Mouse (Mus musculus): Measurements from ENCODE around the gene Rbpj. TPM values are rescaled to one million over a fixed set of nuclear protein-coding genes. Genes with fewer than 3 reads are reported as not detected.

Rbpj gene
- polyA plus RNA-seq, 1 experiment from 2014 or later, result 7.1 TPM

DNA sequence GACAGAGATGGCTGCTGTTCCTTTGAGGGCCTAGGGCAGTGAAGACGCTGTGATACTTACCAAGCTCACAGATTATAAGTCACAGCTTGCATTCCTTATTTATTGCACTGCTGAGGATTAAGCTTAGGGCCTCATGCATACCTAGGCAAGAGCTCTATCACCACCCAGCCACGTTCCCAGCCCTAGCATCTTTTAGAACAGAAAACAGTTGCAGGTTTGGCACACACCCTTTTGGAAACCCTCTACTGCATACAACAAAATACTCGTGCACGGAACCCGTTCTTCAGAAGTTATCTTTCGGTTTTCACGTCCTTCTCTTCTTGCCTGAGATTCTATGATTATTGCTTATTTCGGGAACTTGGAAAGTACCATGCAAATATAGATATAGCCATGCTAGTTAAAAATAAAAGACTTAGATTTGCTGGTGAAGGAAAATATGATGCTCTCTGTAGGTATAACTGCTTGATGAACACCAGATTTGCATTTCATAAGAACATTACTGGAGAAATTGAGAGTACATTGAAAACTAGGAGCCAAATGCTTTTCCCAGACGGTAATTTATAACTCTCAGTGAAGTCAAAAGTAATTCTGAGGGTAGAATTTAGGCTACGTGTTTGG, 111.4 kb downstream of the Rbpj start:
- no peak for ATAC-seq (ENCODE audit: insufficient read depth)
- no peaks in the 10 kb centered on the region for H3K36me3 ChIP-seq (replicated peaks)
- no peaks in the 10 kb centered on the region for H3K4me1 ChIP-seq (replicated peaks)
- WGBS (ENCODE audit: insufficient replicate concordance), result 58% methylated on average over 10 of the region's 10 CpGs
- no peaks in the 10 kb centered on the region for H3K9me3 ChIP-seq (replicated peaks)
- H3K4me3 ChIP-seq (replicated peaks), result no peak overlapping the region
- H3K9ac ChIP-seq, result no peak overlapping the region
- H3K27ac ChIP-seq (replicated peaks), result no peak overlapping the region
- no peak overlapping the region for H3K4me2 ChIP-seq
- H3K27me3 ChIP-seq, result no peaks in the 10 kb centered on the region

GRCm38 (mm10) chr5:53584069-53584767, 118.3 kb downstream of the Rbpj start:
- Histone ChIP-seq H3K9ac (no peak overlapping the region), H3K4me2 (no peak overlapping the region), H3K4me3 (replicated peaks) (no peak overlapping the region), H3K27me3 (no peaks in the 10 kb centered on the region; the same call in 1 of the 2 replicates), H3K9me3 (replicated peaks) (no peaks in the 10 kb centered on the region), H3K4me1 (replicated peaks) (peaks cover 10% of the 10 kb centered on the region), H3K36me3 (replicated peaks) (no peaks in the 10 kb centered on the region), H3K27ac (replicated peaks) (no peak overlapping the region)
- 74% methylated on average over 9 of the region's 9 CpGs for WGBS (ENCODE audit: insufficient replicate concordance)
- ATAC-seq (ENCODE audit: insufficient read depth), result no peak

GRCm38 (mm10) chr5:53588421-53589171, 122.6 kb downstream of the Rbpj start:
- peak overlapping the region; percentile 75 for H3K4me3 ChIP-seq (replicated peaks)
- peaks cover 32% of the 10 kb centered on the region for H3K4me1 ChIP-seq (replicated peaks)
- H3K9me3 ChIP-seq (replicated peaks), result no peaks in the 10 kb centered on the region
- H3K4me2 ChIP-seq, result peak overlapping the region; percentile 97
- H3K27ac ChIP-seq (replicated peaks), result peak overlapping the region; percentile 92
- ATAC-seq (ENCODE audit: insufficient read depth), result no peak; the same call in 1 of the 2 replicates
- no peaks in the 10 kb centered on the region; the same call in 1 of the 2 replicates for H3K27me3 ChIP-seq
- H3K9ac ChIP-seq, result peak overlapping the region; percentile 59
- WGBS (ENCODE audit: insufficient replicate concordance), result 1% methylated on average over 33 of the region's 34 CpGs
- H3K36me3 ChIP-seq (replicated peaks), result no peaks in the 10 kb centered on the region

- under 1% methylated on average over 72 of the region's 72 CpGs for WGBS (ENCODE audit: insufficient replicate concordance)
- Histone ChIP-seq H3K9me3 (replicated peaks) (no peaks in the 10 kb centered on the region), H3K9ac (peak overlapping the region; percentile 72), H3K27me3 (no peaks in the 10 kb centered on the region; the same call in 1 of the 2 replicates), H3K27ac (replicated peaks) (peak overlapping the region; percentile 92), H3K4me2 (peak overlapping the region; percentile 97), H3K36me3 (replicated peaks) (no peaks in the 10 kb centered on the region), H3K4me1 (replicated peaks) (peaks cover 36% of the 10 kb centered on the region), H3K4me3 (replicated peaks) (peak overlapping the region; percentile 75)
- ATAC-seq (ENCODE audit: insufficient read depth), result peak; percentile 74
Observed at GRCm38 (mm10) chr5:53589172-53589960, 123.4 kb downstream of the Rbpj start.

- Histone ChIP-seq H3K36me3 (replicated peaks) (no peaks in the 10 kb centered on the region), H3K4me2 (peak overlapping the region; percentile 97), H3K27me3 (no peaks in the 10 kb centered on the region; the same call in 1 of the 2 replicates), H3K27ac (replicated peaks) (peak overlapping the region; percentile 92), H3K4me1 (replicated peaks) (peaks cover 36% of the 10 kb centered on the region), H3K4me3 (replicated peaks) (peak overlapping the region; percentile 75), H3K9ac (peak overlapping the region; percentile 72), H3K9me3 (replicated peaks) (no peaks in the 10 kb centered on the region)
- WGBS (ENCODE audit: insufficient replicate concordance), result under 1% methylated on average over 59 of the region's 59 CpGs
- peak; percentile 77 for ATAC-seq (ENCODE audit: insufficient read depth)
Observed at GRCm38 (mm10) chr5:53590179-53590765, 124.3 kb downstream of the Rbpj start.

DNA sequence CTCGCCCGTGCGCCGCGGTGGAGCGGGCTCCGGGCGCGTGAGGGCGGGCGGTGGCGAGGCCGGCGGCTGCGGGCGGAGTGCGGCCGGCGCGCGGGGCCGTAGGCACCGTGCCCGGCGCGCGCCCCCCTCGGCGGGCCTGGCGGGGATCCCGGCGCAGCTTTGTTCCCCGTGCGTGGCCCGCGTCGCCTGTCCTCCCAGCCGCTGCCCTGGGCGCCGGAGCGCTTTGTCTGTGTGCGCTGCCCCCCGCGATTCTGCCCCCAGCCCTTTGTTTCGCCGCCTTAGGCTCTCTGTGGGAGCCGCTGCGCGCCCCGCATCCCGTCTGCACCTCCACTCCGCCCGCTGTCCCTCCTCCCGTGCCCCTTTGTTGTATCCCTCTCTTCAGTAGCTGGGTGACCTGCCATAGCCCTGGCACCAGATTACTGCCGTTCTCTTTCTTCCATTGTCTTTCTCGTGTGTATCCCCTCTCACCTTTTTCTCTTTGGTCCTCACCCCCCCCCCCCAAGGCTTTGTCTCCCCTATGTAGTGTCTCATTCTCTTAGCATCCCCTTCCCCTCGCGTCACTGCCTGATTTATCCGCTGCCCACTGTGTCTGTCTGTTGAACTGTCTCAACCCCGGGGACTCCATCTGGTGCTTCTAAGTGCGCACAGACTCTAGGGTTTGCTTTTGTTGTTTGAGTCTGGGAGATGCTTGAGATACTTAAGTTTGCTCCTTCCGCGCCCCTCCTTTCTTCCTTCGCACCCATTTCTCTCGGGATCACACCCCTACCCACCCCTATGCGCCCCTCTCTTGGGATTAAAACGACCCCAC, 125.1 kb downstream of the Rbpj start:
- WGBS (ENCODE audit: insufficient replicate concordance), result under 1% methylated on average over 26 of the region's 67 CpGs
- Histone ChIP-seq H3K4me1 (replicated peaks) (peaks cover 36% of the 10 kb centered on the region), H3K36me3 (replicated peaks) (no peaks in the 10 kb centered on the region), H3K9ac (peak overlapping the region; percentile 72), H3K27me3 (no peaks in the 10 kb centered on the region; the same call in 1 of the 2 replicates), H3K27ac (replicated peaks) (peak overlapping the region; percentile 92), H3K4me3 (replicated peaks) (peak overlapping the region; percentile 75), H3K9me3 (replicated peaks) (no peaks in the 10 kb centered on the region), H3K4me2 (peak overlapping the region; percentile 97)
- ATAC-seq (ENCODE audit: insufficient read depth), result peak; percentile 7; the same call in 1 of the 2 replicates

- H3K36me3 ChIP-seq (replicated peaks), result no peaks in the 10 kb centered on the region
- peak overlapping the region; percentile 72; the same call in 1 of the 2 replicates for H3K9ac ChIP-seq
- WGBS (ENCODE audit: insufficient replicate concordance), result 5% methylated on average over 8 of the region's 8 CpGs
- H3K27me3 ChIP-seq, result no peaks in the 10 kb centered on the region; the same call in 1 of the 2 replicates
- no peaks in the 10 kb centered on the region for H3K9me3 ChIP-seq (replicated peaks)
- peak overlapping the region; percentile 75 for H3K4me3 ChIP-seq (replicated peaks)
- H3K27ac ChIP-seq (replicated peaks), result no peak overlapping the region
- ATAC-seq (ENCODE audit: insufficient read depth), result no peak
- H3K4me1 ChIP-seq (replicated peaks), result peaks cover 36% of the 10 kb centered on the region
- H3K4me2 ChIP-seq, result peak overlapping the region; percentile 97
Observed at GRCm38 (mm10) chr5:53591683-53592050, 125.7 kb downstream of the Rbpj start.

- H3K4me2 ChIP-seq, result no peak overlapping the region
- ATAC-seq (ENCODE audit: insufficient read depth), result no peak
- peaks cover 35% of the 10 kb centered on the region for H3K4me1 ChIP-seq (replicated peaks)
- no peak overlapping the region for H3K4me3 ChIP-seq (replicated peaks)
- no peak overlapping the region for H3K9ac ChIP-seq
- no peaks in the 10 kb centered on the region for H3K9me3 ChIP-seq (replicated peaks)
- H3K36me3 ChIP-seq (replicated peaks), result no peaks in the 10 kb centered on the region
- no peaks in the 10 kb centered on the region; the same call in 1 of the 2 replicates for H3K27me3 ChIP-seq
- no peak overlapping the region for H3K27ac ChIP-seq (replicated peaks)
- 71% methylated on average over 5 of the region's 5 CpGs for WGBS (ENCODE audit: insufficient replicate concordance)
Observed at GRCm38 (mm10) chr5:53593080-53593688, 127.2 kb downstream of the Rbpj start.

GRCm38 (mm10) chr5:53594274-53594673, 128.3 kb downstream of the Rbpj start:
- Histone ChIP-seq H3K9me3 (replicated peaks) (no peaks in the 10 kb centered on the region), H3K27ac (replicated peaks) (no peak overlapping the region), H3K27me3 (no peaks in the 10 kb centered on the region; the same call in 1 of the 2 replicates), H3K4me1 (replicated peaks) (peaks cover 26% of the 10 kb centered on the region), H3K36me3 (replicated peaks) (no peaks in the 10 kb centered on the region), H3K4me2 (no peak overlapping the region), H3K9ac (no peak overlapping the region), H3K4me3 (replicated peaks) (no peak overlapping the region)
- WGBS (ENCODE audit: insufficient replicate concordance), result 29% methylated on average over 4 of the region's 4 CpGs
- ATAC-seq (ENCODE audit: insufficient read depth), result no peak
